ENCODE assay signal across 13 mouse cellular contexts in genomic region chr9:34559102-34559501, GRCm38 (mm10).
A peak's percentile ranks its signal among the peaks of the same experiment; 100 is the strongest.
DNase-seq lines count a peak whose midpoint lies in the region; ATAC-seq and TF ChIP-seq lines count a peak whose summit lies in the region.
"Had no signal": no experiment of that assay in that cellular context is flagged by ENCODE, and none has a peak within 500 bp of the region (broad histone marks: within the 10 kb centered on the region; RNA-seq: fewer than 3 reads in every experiment).

No protein-coding gene starts in this region.

- no peak for ATAC-seq in forebrain, embryonic 14.5 days
- no peak for ATAC-seq in hindbrain, embryonic 16.5 days
- no peak for ATAC-seq in midbrain, postnatal 0 days (ENCODE audit: low FRiP score)
- ATAC-seq in erythroid progenitor cell, adult 5-6 weeks (replicated peaks; ENCODE audit: low FRiP score, poor library complexity, severe bottlenecking) = no peak
- no peak for ATAC-seq in liver, embryonic 11.5 days (replicated peaks; ENCODE audit: low FRiP score)

- peak overlapping the region; percentile 40; the same call in 1 of the 2 replicates for H3K27ac ChIP-seq in left cerebral cortex, adult 2 months
- H3K27ac ChIP-seq in forebrain, embryonic 14.5 days (ENCODE audit: low read depth, low read length) = peak overlapping the region; percentile 58; the same call in 1 of the 2 replicates
- peak overlapping the region; percentile 78 for H3K27ac ChIP-seq in hindbrain, embryonic 16.5 days (ENCODE audit: low read depth, low read length)
- H3K27ac ChIP-seq in midbrain, postnatal 0 days (ENCODE audit: low read depth, low read length) = peak overlapping the region; percentile 65
- H3K27ac ChIP-seq in liver, embryonic 11.5 days (ENCODE audit: low read depth, low read length) = no peak overlapping the region

- no peak overlapping the region for H3K4me2 ChIP-seq in forebrain, embryonic 14.5 days (ENCODE audit: low read length)
- no peak overlapping the region for H3K4me2 ChIP-seq in hindbrain, embryonic 16.5 days (ENCODE audit: low read length)
- no peak overlapping the region for H3K4me2 ChIP-seq in midbrain, postnatal 0 days (ENCODE audit: low read depth, low read length, poor library complexity, severe bottlenecking)
- no peak overlapping the region for H3K4me2 ChIP-seq in liver, embryonic 11.5 days
- H3K4me2 ChIP-seq: lung, embryonic 15.5 days had no signal

- H3K9ac ChIP-seq in forebrain, embryonic 14.5 days (ENCODE audit: low read length) = no peak overlapping the region
- peak overlapping the region; percentile 2; the same call in 1 of the 2 replicates for H3K9ac ChIP-seq in hindbrain, embryonic 16.5 days (ENCODE audit: low read depth, low read length)
- H3K9ac ChIP-seq in midbrain, postnatal 0 days (replicated peaks; ENCODE audit: low read length, poor library complexity, severe bottlenecking) = no peak overlapping the region
- H3K9ac ChIP-seq in liver, embryonic 11.5 days (ENCODE audit: low read depth, low read length) = no peak overlapping the region
- H3K9ac ChIP-seq: lung, embryonic 15.5 days had no signal

- WGBS in forebrain, embryonic 14.5 days = 87% methylated on average over 9 of the region's 9 CpGs
- 82% methylated on average over 9 of the region's 9 CpGs for WGBS in hindbrain, embryonic 16.5 days
- WGBS in midbrain, postnatal 0 days = 83% methylated on average over 9 of the region's 9 CpGs
- WGBS in liver, embryonic 11.5 days = 84% methylated on average over 9 of the region's 9 CpGs

- no peak overlapping the region for H3K4me3 ChIP-seq in left cerebral cortex, adult 2 months
- no peak overlapping the region for H3K4me3 ChIP-seq in forebrain, embryonic 14.5 days (ENCODE audit: low read depth, low read length)
- H3K4me3 ChIP-seq in hindbrain, embryonic 16.5 days (ENCODE audit: low read length) = no peak overlapping the region
- no peak overlapping the region for H3K4me3 ChIP-seq in midbrain, postnatal 0 days (ENCODE audit: low read depth, low read length)
- no peak overlapping the region for H3K4me3 ChIP-seq in liver, embryonic 11.5 days (ENCODE audit: low read depth, low read length)
- H3K4me3 ChIP-seq: lung, embryonic 15.5 days had no signal

- intact Hi-C loops in left cerebral cortex, adult 2 months (cut with DNase I) = no loop called here

- H3K9me3 ChIP-seq in forebrain, embryonic 14.5 days (replicated peaks; ENCODE audit: control insufficient read depth, low read length) = no peaks in the 10 kb centered on the region
- no peaks in the 10 kb centered on the region for H3K9me3 ChIP-seq in hindbrain, embryonic 16.5 days (ENCODE audit: control insufficient read depth, low read length)
- H3K9me3 ChIP-seq in midbrain, postnatal 0 days (ENCODE audit: low read length) = no peaks in the 10 kb centered on the region
- no peaks in the 10 kb centered on the region for H3K9me3 ChIP-seq in liver, embryonic 11.5 days (ENCODE audit: control insufficient read depth, low read length)
- H3K9me3 ChIP-seq: lung, embryonic 15.5 days had no signal

- no peaks in the 10 kb centered on the region for H3K36me3 ChIP-seq in forebrain, embryonic 14.5 days (ENCODE audit: control insufficient read depth, insufficient read depth, low read length)
- no peaks in the 10 kb centered on the region for H3K36me3 ChIP-seq in hindbrain, embryonic 16.5 days (ENCODE audit: control insufficient read depth, insufficient read depth, low read length)
- no peaks in the 10 kb centered on the region for H3K36me3 ChIP-seq in midbrain, postnatal 0 days (ENCODE audit: insufficient read depth, low read length)
- no peaks in the 10 kb centered on the region for H3K36me3 ChIP-seq in liver, embryonic 11.5 days (ENCODE audit: control insufficient read depth, insufficient read depth, low read length)
- H3K36me3 ChIP-seq: lung, embryonic 15.5 days had no signal

- H3K4me1 ChIP-seq in forebrain, embryonic 14.5 days (ENCODE audit: control insufficient read depth, insufficient read depth, low read length) = peaks cover 26% of the 10 kb centered on the region
- H3K4me1 ChIP-seq in hindbrain, embryonic 16.5 days (ENCODE audit: control insufficient read depth, insufficient read depth, low read depth, low read length) = peaks cover 47% of the 10 kb centered on the region
- peaks cover 42% of the 10 kb centered on the region for H3K4me1 ChIP-seq in midbrain, postnatal 0 days (ENCODE audit: insufficient read depth, low read length)
- H3K4me1 ChIP-seq in liver, embryonic 11.5 days (replicated peaks; ENCODE audit: control insufficient read depth, insufficient read depth, low read length) = no peaks in the 10 kb centered on the region

- no peak for DNase-seq in left cerebral cortex, adult 2 months (ENCODE audit: extremely low spot score in 1 of 2, low spot score in 2 of 2)
- DNase-seq in left cerebral cortex, adult 11 months (ENCODE audit: low spot score) = no peak
- no peak for DNase-seq in forebrain, embryonic 14.5 days (ENCODE audit: low spot score)
- DNase-seq in midbrain, postnatal 0 days (ENCODE audit: low spot score) = no peak
- DNase-seq in spleen, postnatal 4 days (ENCODE audit: low spot score in 2 of 2) = no peak
- no peak for DNase-seq in liver, embryonic 11.5 days (ENCODE audit: low spot score)
- DNase-seq: adrenal gland, postnatal 14 days; kidney, postnatal 4 days; liver; thymus, postnatal 36 days had no signal

- TF ChIP-seq CTCF in left cerebral cortex, adult 2 months (IDR thresholded peaks at IDR 0.05) = no peak
- no peak for TF ChIP-seq CTCF in midbrain, postnatal 0 days (IDR thresholded peaks at IDR 0.05)

- H3K27me3 ChIP-seq in forebrain, embryonic 14.5 days (replicated peaks; ENCODE audit: control insufficient read depth, insufficient read depth, low read length) = no peaks in the 10 kb centered on the region; the same call in 1 of the 2 replicates
- no peaks in the 10 kb centered on the region for H3K27me3 ChIP-seq in hindbrain, embryonic 16.5 days (replicated peaks; ENCODE audit: control insufficient read depth, insufficient read depth, low read length)
- H3K27me3 ChIP-seq in midbrain, postnatal 0 days (ENCODE audit: insufficient read depth, low read length) = no peaks in the 10 kb centered on the region
- H3K27me3 ChIP-seq in liver, embryonic 11.5 days (replicated peaks; ENCODE audit: control insufficient read depth, insufficient read depth, low read length) = no peaks in the 10 kb centered on the region
- H3K27me3 ChIP-seq: lung, embryonic 15.5 days had no signal
